Mouse (Mus musculus): Measurements from ENCODE around the gene Ptpn1. TPM values are rescaled to one million over a fixed set of nuclear protein-coding genes. Genes with fewer than 3 reads are reported as not detected.

Gene Ptpn1
- polyA plus RNA-seq, 1 experiment from 2014 or later, result 60.1 TPM

- peaks cover 9% of the 10 kb centered on the region; the same call in 1 of the 2 replicates for H3K9me3 ChIP-seq
- H3K4me2 ChIP-seq, result no peak overlapping the region
- WGBS, result 70% methylated on average over 3 of the region's 3 CpGs
- ATAC-seq (ENCODE audit: insufficient number of reproducible peaks, insufficient read depth, low FRiP score, low TSS enrichment, low read depth), result no peak
- peaks cover 4% of the 10 kb centered on the region for H3K27me3 ChIP-seq
- H3K4me1 ChIP-seq (replicated peaks), result 0 out of 2 replicates have a peak, but pooled peaks cover 3% of the 10 kb centered on the region
- no peak overlapping the region for H3K27ac ChIP-seq
- H3K36me3 ChIP-seq, result no peaks in the 10 kb centered on the region
- H3K4me3 ChIP-seq (replicated peaks), result no peak overlapping the region
- H3K9ac ChIP-seq (replicated peaks), result no peak overlapping the region
Observed at GRCm38 (mm10) chr2:167997562-167997961, 65.7 kb downstream of the Ptpn1 start.

DNA sequence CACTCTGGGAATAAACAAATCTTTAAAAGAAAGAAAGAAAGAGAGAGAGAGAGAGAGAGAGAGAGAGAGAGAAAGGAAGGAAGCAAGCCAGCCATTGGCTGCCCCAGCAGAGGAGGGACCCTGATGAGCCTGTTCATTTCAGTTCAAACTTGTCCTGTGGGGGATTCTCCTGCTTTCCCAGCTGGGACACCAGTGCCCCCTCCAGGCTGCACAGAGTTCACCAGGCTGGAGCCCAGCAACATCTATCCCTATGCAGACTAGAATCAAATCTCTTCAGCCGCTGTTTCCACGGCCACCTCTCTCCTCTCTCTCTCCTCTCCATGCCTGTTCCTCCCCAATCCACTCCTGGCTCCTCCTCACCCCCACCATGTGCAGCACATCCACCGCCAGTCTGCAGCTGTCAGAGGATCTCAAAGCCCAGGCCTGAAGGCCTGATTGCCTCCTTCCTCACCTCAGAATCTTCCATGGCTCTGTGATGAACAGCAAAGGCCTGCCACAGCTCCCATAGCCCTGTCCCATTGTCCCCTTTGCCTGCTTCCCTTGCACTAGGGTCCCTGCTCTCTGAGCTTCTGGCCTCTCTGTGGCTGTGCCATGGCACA, 67.4 kb downstream of the Ptpn1 start:
- H3K4me1 ChIP-seq (replicated peaks), result peaks cover 15% of the 10 kb centered on the region
- no peak overlapping the region for H3K9ac ChIP-seq (replicated peaks)
- 72% methylated on average over 3 of the region's 3 CpGs for WGBS
- no peaks in the 10 kb centered on the region for H3K36me3 ChIP-seq
- peaks cover 4% of the 10 kb centered on the region for H3K27me3 ChIP-seq
- H3K4me3 ChIP-seq (replicated peaks), result no peak overlapping the region
- H3K9me3 ChIP-seq, result peaks cover 9% of the 10 kb centered on the region; the same call in 1 of the 2 replicates
- H3K4me2 ChIP-seq, result no peak overlapping the region
- ATAC-seq (ENCODE audit: insufficient number of reproducible peaks, insufficient read depth, low FRiP score, low TSS enrichment, low read depth), result no peak
- H3K27ac ChIP-seq, result no peak overlapping the region

DNA sequence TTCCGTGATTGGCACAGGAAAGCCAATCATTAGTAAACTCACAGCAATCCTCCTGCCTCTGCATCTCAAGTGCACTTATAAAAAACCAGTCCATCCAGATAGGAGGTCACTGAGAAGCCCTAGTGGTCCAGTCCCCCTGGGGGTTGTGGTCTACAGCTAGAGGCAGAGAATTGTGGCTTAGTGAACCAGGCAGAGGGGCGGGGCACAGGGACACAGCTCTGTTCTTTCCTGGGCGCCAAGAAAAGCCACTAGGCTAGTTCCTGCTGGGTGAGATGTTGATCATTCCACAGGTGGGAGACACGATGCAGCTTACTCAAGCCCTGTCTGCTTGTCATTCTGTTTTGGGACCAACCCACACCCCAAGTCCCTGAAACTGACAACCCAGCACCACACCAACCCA, 70.3 kb downstream of the Ptpn1 start:
- Histone ChIP-seq H3K4me3 (replicated peaks) (no peak overlapping the region), H3K27me3 (no peaks in the 10 kb centered on the region), H3K27ac (no peak overlapping the region), H3K4me1 (replicated peaks) (peaks cover 19% of the 10 kb centered on the region), H3K4me2 (no peak overlapping the region), H3K9ac (replicated peaks) (no peak overlapping the region), H3K36me3 (no peaks in the 10 kb centered on the region), H3K9me3 (peaks cover 9% of the 10 kb centered on the region; the same call in 1 of the 2 replicates)
- ATAC-seq (ENCODE audit: insufficient number of reproducible peaks, insufficient read depth, low FRiP score, low TSS enrichment, low read depth), result no peak
- WGBS, result 60% methylated on average over 4 of the region's 4 CpGs

DNA sequence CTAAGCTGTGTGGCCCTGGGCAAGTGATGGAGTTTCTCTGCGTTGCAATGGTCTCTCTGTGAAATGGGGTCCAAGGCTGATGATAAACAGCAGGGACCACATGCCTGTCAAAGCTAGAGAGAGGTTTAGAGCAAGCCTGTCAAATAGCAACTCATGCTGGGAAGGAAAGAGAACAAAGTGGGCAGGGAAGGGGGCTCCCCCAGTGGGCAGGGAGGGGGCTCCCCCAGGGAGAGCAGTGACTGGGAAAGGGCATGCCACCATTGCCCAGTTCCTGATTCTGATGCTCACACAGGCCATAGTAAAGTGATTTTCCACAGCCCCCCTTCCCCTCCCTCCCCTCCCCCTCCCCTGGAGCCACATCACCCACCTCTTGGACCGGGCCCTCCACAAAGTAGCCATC, 71.0 kb downstream of the Ptpn1 start:
- ATAC-seq (ENCODE audit: insufficient number of reproducible peaks, insufficient read depth, low FRiP score, low TSS enrichment, low read depth), result no peak
- H3K4me3 ChIP-seq (replicated peaks), result no peak overlapping the region
- no peaks in the 10 kb centered on the region for H3K27me3 ChIP-seq
- H3K4me2 ChIP-seq, result no peak overlapping the region
- no peak overlapping the region for H3K9ac ChIP-seq (replicated peaks)
- WGBS, result 67% methylated on average over 2 of the region's 2 CpGs
- peaks cover 19% of the 10 kb centered on the region for H3K4me1 ChIP-seq (replicated peaks)
- H3K9me3 ChIP-seq, result peaks cover 9% of the 10 kb centered on the region; the same call in 1 of the 2 replicates
- H3K36me3 ChIP-seq, result no peaks in the 10 kb centered on the region
- H3K27ac ChIP-seq, result no peak overlapping the region; the same call in 1 of the 2 replicates

DNA sequence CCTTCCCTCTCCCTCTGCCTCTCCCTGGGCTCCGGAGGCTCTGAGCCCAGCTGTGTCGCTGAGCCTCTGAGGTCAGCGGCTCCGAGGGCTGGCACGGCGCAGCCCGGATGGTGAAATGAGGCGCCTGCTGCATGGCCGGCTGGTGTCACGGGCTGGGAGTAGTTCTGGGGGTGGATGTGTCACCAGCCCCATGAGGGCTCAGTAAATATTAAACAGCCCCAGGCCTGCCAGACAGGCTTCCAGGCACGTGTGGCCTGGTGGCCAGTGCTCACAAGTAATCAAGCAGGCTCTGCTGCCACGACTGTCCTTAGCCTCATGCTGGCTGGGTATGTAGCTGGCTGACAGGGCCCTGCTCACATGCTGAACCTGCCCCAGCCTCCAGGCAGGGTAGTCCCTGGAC, 71.6 kb downstream of the Ptpn1 start:
- Histone ChIP-seq H3K27ac (peak overlapping the region; percentile 8; the same call in 1 of the 2 replicates), H3K9ac (replicated peaks) (no peak overlapping the region)

DNA sequence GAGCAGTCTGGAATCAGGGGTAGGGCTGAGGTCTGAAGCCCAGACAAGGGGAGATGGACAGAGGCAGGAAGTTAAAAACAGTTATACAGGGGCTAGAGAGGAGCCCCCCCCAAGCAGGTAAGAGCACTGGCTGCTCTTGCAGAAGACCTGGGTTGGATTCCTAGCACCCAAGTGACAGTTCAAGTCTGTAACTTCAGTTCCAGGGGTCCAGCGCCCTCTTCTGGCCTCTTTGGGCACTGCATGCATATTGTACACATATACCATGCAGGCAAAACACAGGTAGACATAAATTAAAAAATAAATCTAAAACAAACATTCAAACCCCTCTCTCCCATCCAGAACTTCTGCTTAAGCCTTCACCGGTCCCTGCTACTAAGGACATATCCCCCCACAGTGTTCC, 72.5 kb downstream of the Ptpn1 start:
- H3K27ac ChIP-seq, result no peak overlapping the region
- H3K4me3 ChIP-seq (replicated peaks), result no peak overlapping the region
- no peak overlapping the region for H3K4me2 ChIP-seq
- peaks cover 9% of the 10 kb centered on the region; the same call in 1 of the 2 replicates for H3K9me3 ChIP-seq
- WGBS, result 57% methylated on average over 2 of the region's 2 CpGs
- no peaks in the 10 kb centered on the region for H3K36me3 ChIP-seq
- H3K4me1 ChIP-seq (replicated peaks), result peaks cover 23% of the 10 kb centered on the region
- no peak for ATAC-seq (ENCODE audit: insufficient number of reproducible peaks, insufficient read depth, low FRiP score, low TSS enrichment, low read depth)
- no peaks in the 10 kb centered on the region for H3K27me3 ChIP-seq
- H3K9ac ChIP-seq (replicated peaks), result no peak overlapping the region

More for the DNA sequence above, 71.6 kb downstream of the Ptpn1 start:
- H3K36me3 ChIP-seq, result no peaks in the 10 kb centered on the region
- no peak overlapping the region for H3K4me2 ChIP-seq
- 0 out of 2 replicates have a peak, but pooled peaks have one; percentile 27 for ATAC-seq (ENCODE audit: insufficient number of reproducible peaks, insufficient read depth, low FRiP score, low TSS enrichment, low read depth)
- no peak overlapping the region for H3K4me3 ChIP-seq (replicated peaks)
- 42% methylated on average over 12 of the region's 12 CpGs for WGBS
- no peaks in the 10 kb centered on the region for H3K27me3 ChIP-seq
- H3K4me1 ChIP-seq (replicated peaks), result peaks cover 23% of the 10 kb centered on the region
- H3K9me3 ChIP-seq, result peaks cover 9% of the 10 kb centered on the region; the same call in 1 of the 2 replicates

- Histone ChIP-seq H3K9me3 (peaks cover 8% of the 10 kb centered on the region; the same call in 1 of the 2 replicates), H3K4me2 (no peak overlapping the region), H3K9ac (replicated peaks) (no peak overlapping the region; the same call in 1 of the 2 replicates), H3K36me3 (no peaks in the 10 kb centered on the region), H3K27me3 (no peaks in the 10 kb centered on the region), H3K4me1 (replicated peaks) (peaks cover 26% of the 10 kb centered on the region), H3K27ac (peak overlapping the region; percentile 41; the same call in 1 of the 2 replicates), H3K4me3 (replicated peaks) (no peak overlapping the region)
- 62% methylated on average over 3 of the region's 3 CpGs for WGBS
- no peak for ATAC-seq (ENCODE audit: insufficient number of reproducible peaks, insufficient read depth, low FRiP score, low TSS enrichment, low read depth)
Observed at GRCm38 (mm10) chr2:168005005-168005404, 73.1 kb downstream of the Ptpn1 start.

GRCm38 (mm10) chr2:168005616-168006015, 73.8 kb downstream of the Ptpn1 start:
- Histone ChIP-seq H3K36me3 (no peaks in the 10 kb centered on the region), H3K4me1 (replicated peaks) (peaks cover 32% of the 10 kb centered on the region), H3K4me2 (no peak overlapping the region), H3K9ac (replicated peaks) (no peak overlapping the region), H3K27me3 (no peaks in the 10 kb centered on the region), H3K4me3 (replicated peaks) (no peak overlapping the region), H3K27ac (no peak overlapping the region), H3K9me3 (peaks cover 2% of the 10 kb centered on the region; the same call in 1 of the 2 replicates)
- 25% methylated on average over 3 of the region's 3 CpGs for WGBS
- no peak for ATAC-seq (ENCODE audit: insufficient number of reproducible peaks, insufficient read depth, low FRiP score, low TSS enrichment, low read depth)

DNA sequence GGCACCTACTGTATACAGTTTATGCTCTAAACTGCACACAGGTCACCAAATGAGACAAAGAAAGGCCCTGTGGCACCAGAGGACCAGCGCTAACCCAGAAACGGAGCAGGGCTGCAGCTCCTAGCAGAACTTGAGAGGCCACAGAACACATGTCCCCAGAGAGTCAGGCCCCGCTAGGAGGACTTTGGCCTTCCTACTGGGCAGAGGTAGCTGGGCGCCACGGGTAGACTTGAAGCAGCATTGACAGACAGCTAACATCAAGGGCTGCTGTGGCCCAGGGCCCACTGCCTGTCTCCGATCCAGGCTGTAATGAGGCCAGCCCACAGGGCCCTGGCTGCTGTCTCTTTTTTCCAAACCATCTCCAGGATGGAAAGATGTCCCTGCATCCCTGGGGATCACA, 74.6 kb downstream of the Ptpn1 start:
- no peaks in the 10 kb centered on the region for H3K9me3 ChIP-seq
- no peak for ATAC-seq (ENCODE audit: insufficient number of reproducible peaks, insufficient read depth, low FRiP score, low TSS enrichment, low read depth)
- peaks cover 41% of the 10 kb centered on the region for H3K4me1 ChIP-seq (replicated peaks)

DNA sequence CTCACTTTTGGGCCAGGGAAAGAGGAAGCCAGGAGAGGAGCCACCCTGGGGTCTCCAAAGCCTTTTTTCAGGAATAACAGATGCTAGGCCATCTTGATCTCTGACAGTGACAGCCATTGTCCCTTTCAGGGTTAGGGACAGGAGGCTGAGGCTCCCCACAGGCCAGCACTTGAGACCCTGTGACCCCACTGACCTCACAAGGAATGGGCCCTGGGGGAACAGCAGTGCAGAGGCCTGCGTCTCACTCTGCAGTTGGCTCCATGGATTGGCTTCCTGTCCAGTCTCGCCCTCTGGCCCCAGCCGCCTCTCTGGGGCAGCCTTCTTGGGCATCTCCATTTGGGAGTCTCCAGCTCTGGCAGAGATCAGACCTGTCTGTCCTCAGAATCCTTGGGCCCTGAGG, 76.3 kb downstream of the Ptpn1 start:
- H3K9ac ChIP-seq (replicated peaks), result no peak overlapping the region; the same call in 1 of the 2 replicates
- no peak for ATAC-seq (ENCODE audit: insufficient number of reproducible peaks, insufficient read depth, low FRiP score, low TSS enrichment, low read depth)
- H3K27ac ChIP-seq, result no peak overlapping the region
- H3K36me3 ChIP-seq, result no peaks in the 10 kb centered on the region
- H3K4me1 ChIP-seq (replicated peaks), result peaks cover 40% of the 10 kb centered on the region
- H3K4me2 ChIP-seq, result no peak overlapping the region
- H3K9me3 ChIP-seq, result no peaks in the 10 kb centered on the region
- no peak overlapping the region for H3K4me3 ChIP-seq (replicated peaks)
- H3K27me3 ChIP-seq, result no peaks in the 10 kb centered on the region
- WGBS, result 67% methylated on average over 3 of the region's 3 CpGs

More for the DNA sequence above, 74.6 kb downstream of the Ptpn1 start:
- Histone ChIP-seq H3K27ac (no peak overlapping the region), H3K27me3 (no peaks in the 10 kb centered on the region), H3K9ac (replicated peaks) (no peak overlapping the region), H3K4me3 (replicated peaks) (no peak overlapping the region), H3K36me3 (no peaks in the 10 kb centered on the region), H3K4me2 (no peak overlapping the region)
- 85% methylated on average over 6 of the region's 6 CpGs for WGBS

DNA sequence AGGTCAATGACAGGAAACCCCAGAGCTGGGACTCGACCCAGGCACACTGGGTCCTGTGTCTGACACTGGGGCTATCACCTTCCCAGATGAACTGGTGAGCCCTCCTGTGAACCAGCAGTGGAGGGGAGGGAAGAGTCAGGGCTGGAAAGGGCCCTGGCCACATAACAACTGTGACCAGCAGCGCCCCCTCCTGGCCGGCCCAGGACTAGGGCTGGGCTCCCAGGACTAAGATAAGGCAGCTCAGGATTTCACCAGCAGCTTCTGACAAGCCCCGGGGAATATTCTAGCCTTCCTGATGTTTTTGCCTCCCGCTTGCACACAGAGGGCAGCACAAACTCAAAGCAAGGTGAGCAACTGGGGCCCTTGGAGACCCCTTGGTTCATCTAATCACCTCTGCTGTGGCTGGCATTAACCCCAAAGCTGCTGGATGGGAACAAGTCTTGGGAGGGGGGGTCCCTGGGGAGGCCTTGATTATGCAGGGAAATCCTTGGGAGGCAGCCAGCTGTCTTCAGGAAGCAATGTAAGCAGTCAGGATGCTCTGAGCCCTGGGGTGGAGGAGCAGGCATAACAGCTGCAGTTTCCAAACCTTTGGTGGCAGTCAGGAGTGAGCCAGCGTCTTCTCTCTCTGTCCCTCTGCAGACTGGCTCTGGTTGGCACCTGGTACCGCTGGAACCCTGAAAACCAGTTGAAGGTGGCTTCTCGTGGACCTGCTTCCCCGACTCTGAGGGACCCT, 78.2 kb downstream of the Ptpn1 start, which contains the start of gene Ripor3:
Gene Ripor3 (minus strand): TSS at position 683 of the 733 bp plus-strand sequence.
- H3K27ac ChIP-seq, result peak within 1 kb of the TSS; percentile 80
- WGBS, result 36% methylated on average over 9 of the region's 9 CpGs

More for the DNA sequence above, 78.2 kb downstream of the Ptpn1 start, which contains the start of gene Ripor3:
- H3K4me2 ChIP-seq, result no peak within 1 kb of the TSS
- H3K9me3 ChIP-seq, result no peaks in the 10 kb centered on the region
- no peaks in the 10 kb centered on the region for H3K36me3 ChIP-seq
- peaks cover 33% of the 10 kb centered on the region for H3K4me1 ChIP-seq (replicated peaks)
- ATAC-seq (ENCODE audit: insufficient number of reproducible peaks, insufficient read depth, low FRiP score, low TSS enrichment, low read depth), result no peak
- H3K9ac ChIP-seq (replicated peaks), result no peak within 1 kb of the TSS; the same call in 1 of the 2 replicates
- H3K27me3 ChIP-seq, result no peaks in the 10 kb centered on the region
- no peak within 1 kb of the TSS for H3K4me3 ChIP-seq (replicated peaks)

All from limb, embryonic 12.5 days (tissue).